Mouse (Mus musculus) layer of hippocampus, postnatal 36 days (tissue): ENCODE measurements around the gene Zfp526. TPM values are rescaled to one million over a fixed set of nuclear protein-coding genes. Genes with fewer than 3 reads are reported as not detected.
A peak's percentile ranks its signal among the peaks of the same experiment; 100 is the strongest.

Source experiments
- DNase-seq, 2 experiments: peaks; one replicate each; pipeline ENCODE4 v3.0.0; 2022
- microRNA-seq, 2 experiments: library from miRNA; unstranded; fragments of <30 nt; microRNA quantifications; one replicate each; pipeline ENCODE4 v1.2.0; 2021
- total RNA-seq, 2 experiments: library from RNA; stranded (reverse); gene quantifications; 2 replicates each; pipeline ENCODE4 v1.2.3; 2021

Zfp526 gene
- total RNA-seq, 2 experiments from 2014 or later = 11.6 to 12.5 TPM

DNA sequence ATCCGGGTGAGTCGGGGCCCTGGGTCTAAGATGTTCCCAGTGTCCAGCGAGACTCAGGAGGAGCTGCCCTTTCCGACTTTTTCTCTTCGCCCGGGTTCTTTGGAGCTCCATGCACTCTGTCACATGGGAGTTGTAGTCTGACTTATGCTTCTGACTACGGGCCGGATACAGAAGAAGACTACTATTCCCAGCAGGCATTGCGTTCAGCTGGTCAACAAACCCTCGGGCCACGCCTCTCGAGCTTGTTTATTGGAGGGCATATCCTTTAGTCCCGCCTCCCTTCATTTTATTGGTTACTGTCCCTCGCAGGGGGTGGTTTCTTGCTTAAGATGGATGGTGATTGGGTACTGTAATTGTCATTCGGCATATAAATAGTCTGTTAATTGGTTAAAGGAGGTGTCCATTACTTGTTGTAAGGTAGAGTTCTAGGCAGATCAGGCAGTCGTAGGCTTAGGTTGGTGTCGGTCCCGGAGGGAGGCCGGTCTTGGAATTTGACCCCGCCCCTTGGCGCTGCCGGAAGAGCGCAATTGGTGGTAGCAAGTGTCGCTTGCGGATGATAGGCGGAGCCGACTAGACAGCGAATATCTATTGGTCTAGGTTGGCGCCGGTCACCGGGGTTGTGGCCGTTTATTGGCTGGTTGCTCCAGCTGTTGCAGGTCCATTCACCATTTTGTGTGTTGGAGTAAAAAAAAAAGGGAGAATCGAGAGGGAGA, 46.7 kb downstream of the Zfp526 start:
- peak; percentile 99 for DNase-seq

DNA sequence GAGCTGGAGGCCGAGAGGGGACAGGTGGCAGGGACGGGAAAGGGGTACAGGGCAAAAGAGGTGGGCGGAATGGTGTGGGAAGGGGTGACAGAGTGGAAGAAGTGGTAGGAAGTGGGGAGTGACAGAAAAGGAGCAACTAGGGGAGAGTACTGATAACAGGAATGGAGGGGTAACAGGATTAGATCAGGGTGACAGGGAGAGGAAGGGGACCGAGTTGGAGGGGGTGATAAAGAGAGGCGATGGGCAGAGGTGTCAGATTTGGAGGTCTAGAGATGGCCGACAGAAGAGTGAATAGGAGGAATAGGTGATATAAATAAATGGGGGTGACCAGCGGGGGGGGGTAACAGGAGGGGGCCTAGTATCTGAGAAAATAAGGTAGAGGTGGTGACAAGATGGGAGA, 47.4 kb downstream of the Zfp526 start:
- no peak for DNase-seq

DNA sequence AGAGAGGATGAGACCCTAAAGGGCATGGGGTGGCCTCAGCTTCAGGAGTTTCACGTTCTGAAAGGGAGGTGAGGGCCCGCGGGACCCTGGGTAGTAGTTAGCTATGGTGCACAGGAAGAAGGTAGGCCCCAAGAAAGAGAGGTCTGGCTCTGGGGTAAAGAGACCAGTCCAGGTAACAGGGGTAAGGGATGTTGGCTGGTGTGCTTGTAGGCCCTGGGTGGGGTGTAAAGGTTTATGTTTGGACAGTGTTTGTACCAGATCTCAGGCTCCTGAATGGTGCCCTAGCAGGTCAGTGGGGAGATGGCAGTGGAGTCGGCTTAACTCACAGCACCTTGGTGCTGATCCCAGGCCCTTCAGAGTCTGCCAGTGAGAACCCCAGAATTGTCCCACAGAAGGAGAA, 47.8 kb downstream of the Zfp526 start:
- DNase-seq = no peak

DNA sequence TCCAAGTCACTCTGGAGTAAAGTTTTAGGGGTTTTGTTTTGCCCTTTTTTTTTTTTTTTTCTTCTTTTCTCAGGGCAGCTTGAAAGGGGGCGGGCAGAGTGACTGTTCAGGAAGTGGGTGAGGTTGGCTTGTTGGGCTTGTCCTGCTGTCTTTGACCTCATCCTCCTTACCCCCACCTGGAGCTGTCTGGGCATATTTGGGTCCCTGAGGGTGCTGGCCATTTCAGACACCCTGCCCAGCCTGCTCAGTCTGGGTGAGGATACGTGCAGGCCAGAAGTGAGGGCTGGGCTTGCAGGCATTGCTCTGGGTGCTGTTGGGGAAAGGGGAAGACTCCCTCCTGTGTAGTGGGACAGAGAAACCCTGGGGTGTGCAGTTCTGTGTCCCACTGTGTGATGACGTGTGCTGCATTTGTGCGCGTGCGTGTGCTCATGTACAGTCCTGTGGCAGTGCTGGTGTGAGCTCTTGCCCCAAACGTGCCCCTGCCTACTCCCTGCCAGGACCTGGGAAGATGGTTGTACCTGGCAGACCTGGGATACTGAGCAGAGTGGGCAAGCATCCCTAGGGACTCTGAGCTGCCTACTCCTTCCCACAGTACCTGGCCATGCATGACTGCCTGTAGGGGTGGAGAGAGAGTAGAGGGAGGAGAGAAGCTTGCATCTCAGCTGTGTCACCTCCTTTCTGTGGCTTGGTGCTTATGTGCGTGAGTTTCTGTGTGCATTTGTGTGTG, 48.5 kb downstream of the Zfp526 start:
- peak in 1 of 2 experiments; percentile 3 for DNase-seq

DNA sequence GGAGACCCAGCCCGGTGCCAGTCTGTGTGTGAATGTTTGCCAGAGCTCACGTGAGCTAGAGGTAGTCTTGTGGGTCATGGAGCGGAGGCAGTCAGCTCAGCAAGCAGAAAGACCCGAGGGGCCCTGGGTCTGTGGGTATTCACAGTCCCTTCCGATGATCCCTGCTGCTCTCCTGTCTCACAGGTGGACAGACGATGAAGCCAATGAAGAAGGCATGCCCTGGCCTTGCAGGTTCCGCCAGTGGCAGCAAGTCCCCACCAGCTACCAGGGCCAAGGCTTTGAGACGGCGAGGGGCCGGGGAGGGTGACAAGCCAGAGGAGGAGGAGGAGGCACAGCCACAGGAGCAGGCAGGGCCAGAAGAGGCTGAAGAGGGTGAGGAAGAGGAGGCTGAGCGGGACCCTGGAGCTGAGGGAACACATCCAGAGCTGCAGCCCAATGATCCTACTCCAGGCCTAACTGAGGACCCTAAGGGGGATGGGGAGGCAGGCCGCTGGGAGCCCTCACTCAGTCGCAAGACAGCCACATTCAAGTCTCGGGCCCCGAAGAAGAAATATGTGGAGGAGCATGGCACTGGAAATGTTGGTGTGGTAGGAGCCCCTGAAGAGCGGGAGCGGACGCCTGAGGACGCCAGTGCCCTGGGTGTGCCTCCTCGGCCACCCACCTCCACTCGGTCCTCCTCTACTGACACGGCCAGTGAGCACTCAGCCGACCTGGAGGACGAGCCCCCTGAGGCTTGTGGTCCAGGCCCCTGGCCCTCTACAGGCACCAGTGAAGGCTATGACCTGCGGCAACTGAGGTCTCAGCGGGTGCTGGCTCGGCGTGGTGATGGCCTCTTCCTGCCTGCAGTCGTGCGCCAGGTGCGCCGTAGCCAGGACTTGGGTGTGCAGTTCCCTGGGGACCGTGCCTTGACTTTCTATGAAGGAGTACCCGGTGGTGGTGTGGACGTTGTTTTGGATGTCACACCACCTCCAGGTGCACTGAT, 49.7 kb downstream of the Zfp526 start:
- DNase-seq = no peak

DNA sequence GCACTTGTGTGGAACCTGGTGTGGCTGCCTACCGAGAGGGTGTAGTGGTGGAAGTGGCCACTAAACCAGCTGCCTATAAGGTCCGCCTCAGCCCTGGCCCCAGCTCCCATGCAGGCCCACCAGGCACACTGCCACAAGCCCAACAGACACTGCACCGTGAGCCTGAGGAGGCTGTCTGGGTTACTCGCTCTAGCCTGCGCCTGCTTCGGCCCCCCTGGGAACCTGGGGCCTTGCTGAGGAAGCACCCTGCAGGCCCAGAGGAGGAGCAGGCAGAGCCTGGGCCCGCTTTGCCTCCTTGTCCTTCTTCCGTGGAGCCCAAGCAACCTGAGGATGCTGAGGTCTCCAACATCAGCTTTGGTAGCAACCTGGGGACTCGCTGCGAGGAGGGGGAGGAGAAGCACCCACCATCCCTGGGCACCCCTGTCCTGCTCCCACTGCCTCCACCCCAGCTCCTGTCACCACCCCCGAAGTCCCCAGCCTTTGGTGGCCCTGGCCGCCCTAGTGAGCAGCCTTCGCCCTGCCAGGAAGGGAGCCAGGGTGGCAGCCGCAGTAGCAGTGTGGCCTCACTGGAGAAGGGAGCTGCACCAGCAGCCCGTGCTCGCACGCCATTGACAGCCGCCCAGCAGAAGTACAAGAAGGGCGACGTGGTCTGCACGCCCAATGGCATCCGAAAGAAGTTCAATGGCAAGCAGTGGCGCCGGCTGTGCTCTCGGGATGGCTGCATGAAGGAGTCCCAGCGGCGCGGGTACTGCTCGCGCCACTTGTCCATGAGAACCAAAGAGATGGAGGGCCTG, 50.6 kb downstream of the Zfp526 start:
- no peak for DNase-seq

DNA sequence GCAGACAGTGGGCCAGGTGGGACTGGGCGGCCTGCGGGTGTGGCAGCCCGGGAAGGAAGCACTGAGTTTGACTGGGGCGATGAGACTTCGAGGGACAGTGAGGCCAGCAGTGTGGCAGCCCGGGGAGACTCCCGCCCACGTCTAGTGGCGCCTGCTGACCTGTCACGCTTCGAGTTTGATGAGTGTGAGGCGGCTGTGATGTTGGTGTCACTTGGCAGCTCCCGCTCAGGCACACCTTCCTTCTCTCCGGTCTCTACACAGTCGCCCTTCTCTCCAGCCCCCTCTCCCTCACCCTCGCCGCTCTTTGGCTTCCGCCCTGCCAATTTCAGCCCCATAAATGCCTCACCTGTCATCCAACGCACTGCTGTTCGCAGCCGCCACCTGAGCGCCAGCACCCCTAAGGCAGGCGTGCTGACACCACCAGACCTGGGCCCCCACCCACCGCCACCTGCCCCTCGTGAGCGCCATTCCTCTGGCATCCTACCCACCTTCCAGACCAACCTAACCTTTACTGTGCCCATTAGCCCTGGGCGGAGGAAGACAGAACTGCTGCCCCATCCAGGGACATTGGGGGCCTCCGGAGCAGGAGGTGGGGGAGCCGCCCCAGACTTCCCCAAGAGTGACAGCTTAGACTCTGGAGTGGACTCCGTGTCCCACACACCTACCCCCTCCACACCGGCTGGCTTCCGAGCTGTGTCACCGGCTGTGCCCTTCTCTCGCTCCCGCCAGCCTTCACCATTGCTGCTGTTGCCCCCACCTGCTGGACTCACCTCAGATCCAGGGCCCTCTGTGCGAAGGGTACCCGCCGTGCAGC, 51.4 kb downstream of the Zfp526 start:
- DNase-seq = no peak

DNA sequence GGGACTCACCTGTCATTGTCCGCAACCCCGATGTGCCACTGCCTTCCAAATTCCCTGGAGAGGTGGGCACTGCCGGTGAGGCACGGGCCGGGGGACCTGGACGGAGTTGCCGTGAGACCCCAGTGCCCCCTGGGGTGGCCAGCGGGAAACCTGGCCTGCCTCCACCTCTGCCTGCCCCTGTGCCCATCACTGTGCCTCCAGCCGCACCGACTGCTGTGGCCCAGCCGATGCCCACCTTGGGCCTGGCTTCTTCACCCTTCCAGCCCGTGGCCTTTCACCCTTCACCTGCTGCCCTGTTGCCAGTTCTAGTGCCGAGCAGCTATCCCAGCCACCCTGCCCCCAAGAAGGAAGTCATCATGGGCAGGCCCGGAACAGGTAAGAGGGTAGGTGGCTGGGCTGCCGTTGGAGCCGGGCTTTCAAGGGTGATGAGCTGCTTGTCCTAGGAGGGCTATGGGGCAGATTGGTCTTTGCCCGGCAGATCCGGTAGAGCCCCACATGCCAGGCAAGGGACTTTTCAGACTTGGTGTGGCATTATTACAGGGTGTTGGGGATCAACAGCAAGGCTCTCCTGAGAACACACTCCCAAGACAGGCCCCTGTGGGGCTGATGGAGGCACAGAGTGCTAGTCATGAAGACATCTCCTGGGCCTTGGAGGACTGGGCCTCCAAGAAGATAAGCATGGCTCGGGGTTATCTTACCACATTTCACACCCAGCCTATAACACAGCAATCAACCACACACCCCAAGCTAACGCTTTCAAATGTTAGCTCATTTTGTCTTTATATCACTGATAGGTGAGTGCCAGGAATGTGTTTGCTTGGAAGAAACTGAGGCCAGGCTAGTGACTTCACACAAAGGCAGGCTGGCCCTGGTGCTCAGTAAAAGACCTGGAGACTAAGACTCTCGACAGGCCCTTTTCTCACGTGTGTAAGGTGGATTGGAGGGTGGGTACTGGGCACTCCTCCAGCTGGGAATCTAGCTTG, 52.3 kb downstream of the Zfp526 start:
- no peak for DNase-seq

DNA sequence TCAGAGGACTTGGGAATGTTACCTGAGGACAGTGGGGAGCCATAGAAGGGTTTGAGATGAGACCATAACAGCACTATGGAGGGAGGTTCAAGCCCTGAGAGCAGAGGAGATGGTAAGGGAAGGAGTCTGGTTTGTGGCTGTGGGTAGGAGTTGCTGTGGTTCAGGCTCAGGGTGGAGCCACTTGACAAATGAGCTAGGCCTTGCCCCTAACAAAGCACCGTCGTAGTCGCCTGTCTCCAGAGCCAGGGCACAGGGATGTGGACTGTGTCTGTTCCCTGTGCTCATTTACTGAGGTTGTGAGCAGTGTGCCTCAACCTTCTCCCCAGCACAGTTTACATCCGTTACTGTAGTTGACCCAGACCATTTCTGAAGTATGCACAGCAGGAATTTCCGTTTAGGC, 53.3 kb downstream of the Zfp526 start:
- DNase-seq = no peak

DNA sequence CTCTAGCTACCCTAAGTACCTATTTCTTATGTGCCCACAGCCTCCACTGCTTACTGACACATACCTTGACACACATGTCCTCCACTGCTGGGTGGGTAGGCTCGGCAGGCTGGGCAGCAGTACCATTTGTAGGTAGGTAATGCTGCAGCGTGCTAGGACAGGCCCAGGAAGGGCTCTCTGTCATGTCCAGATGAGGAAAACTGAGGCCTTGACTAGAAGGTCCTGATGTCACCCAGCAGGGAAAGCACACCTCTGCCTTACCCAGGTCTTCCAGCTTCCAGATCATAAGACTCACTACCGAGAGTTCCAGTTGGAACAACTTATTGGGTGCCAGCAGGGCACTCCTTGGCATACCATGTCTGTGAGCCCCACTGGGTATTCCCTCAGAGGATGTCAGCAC, 53.8 kb downstream of the Zfp526 start:
- DNase-seq = no peak

DNA sequence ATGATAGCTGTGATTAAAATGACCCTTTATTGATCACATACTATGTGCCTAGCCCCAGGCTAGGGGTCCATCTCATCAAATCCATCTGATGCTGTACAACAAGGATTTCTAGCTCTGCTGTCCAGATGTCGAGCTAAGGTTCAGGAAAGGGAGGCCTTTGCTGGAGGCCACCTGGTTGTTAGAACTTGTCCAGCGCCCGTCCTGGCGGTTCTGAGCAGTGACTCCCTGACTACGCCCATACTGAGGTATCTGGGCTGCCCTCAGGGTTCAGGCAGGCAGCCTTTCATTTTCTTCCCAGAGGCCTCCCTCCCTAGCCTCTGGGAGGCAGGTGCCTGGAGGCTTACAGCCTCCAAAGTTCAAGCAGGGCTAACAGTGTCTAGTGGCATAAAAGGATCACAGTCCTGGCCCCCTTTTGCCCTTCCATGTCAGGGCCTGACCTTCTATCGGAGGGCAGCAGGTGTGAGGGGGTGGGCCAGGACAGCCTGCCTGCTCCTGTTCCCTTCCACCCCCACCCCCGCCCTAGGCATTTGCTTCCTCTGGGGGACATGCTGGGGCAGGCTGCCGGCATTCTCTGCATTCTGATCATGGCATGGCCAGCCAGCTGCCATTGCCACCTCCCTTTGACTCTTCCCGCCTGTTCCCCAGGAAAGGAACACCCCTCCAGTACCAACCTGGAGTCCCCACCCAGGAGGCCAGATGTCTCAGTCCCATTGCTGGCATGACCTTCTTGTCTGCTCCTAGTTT, 54.5 kb downstream of the Zfp526 start:
- no peak for DNase-seq

Small RNA genes lying within 50 kb of the gene (microRNA-seq; reads per million reads assigned to microRNA genes)
- 0 reads per million in 2 experiments for gene Mir7048

Other genes starting within 250 kb of the Zfp526 start
- gene Rabac1, start 248.7 kb upstream of the Zfp526 start, total RNA-seq = 100 to 1,000 TPM; 267 to 288 TPM
- 1,000 to 10,000 TPM; 2,432 to 2,476 TPM for gene Atp1a3, start 215.5 kb upstream of the Zfp526 start, total RNA-seq
- 100 to 1,000 TPM; 234 to 242 TPM for gene Grik5, start 149.1 kb upstream of the Zfp526 start, total RNA-seq
- gene Zfp574, start 148.9 kb upstream of the Zfp526 start, total RNA-seq = 10 to 100 TPM; 28.4 to 30.0 TPM
- gene Pou2f2, start 41.7 kb upstream of the Zfp526 start, total RNA-seq = 1 to 10 TPM; 9.4 to 9.6 TPM
- 10 to 100 TPM; 26.1 to 28.0 TPM for gene Dedd2, start 810 bp upstream of the Zfp526 start, total RNA-seq
- 100 to 1,000 TPM; 195 to 201 TPM for gene Gsk3a, start 16.4 kb downstream of the Zfp526 start, total RNA-seq
- 10 to 100 TPM; 34.3 to 35.4 TPM for gene Erf, start 29.3 kb downstream of the Zfp526 start, total RNA-seq
- 100 to 1,000 TPM; 173 to 213 TPM for gene Cic, start 46.3 kb downstream of the Zfp526 start, total RNA-seq
- 10 to 100 TPM; 21.2 to 25.9 TPM for gene Pafah1b3, start 76.6 kb downstream of the Zfp526 start, total RNA-seq
- gene Prr19, start 80.0 kb downstream of the Zfp526 start, total RNA-seq = not detected
- gene Tmem145, start 84.7 kb downstream of the Zfp526 start, total RNA-seq = 10 to 100 TPM; 24.5 to 26.0 TPM
- gene Megf8, start 95.7 kb downstream of the Zfp526 start, total RNA-seq = 10 to 100 TPM; 95.3 to 95.9 TPM
- not detected for gene Cnfn, start 148.3 kb downstream of the Zfp526 start, total RNA-seq
- gene Lipe, start 177.3 kb downstream of the Zfp526 start, total RNA-seq = 10 to 100 TPM in 1 of 2 experiments, 1 to 10 TPM in 1; 7.3 to 10.4 TPM
- gene Cxcl17, start 191.5 kb downstream of the Zfp526 start, total RNA-seq = not detected